Mouse (Mus musculus): ENCODE measurements at regions not wholly inside any gene's neighbourhood (a gene's known extent, or its start where the extent isn't known, plus 50 kb on each side); places are given as distances from the start of the nearest gene placed in this dataset.

GRCm38 (mm10) chr3:101173954-101174353 is 63.9 kb upstream of the Ptgfrn start:
- WGBS, result 86% methylated on average over 6 of the region's 6 CpGs
- Histone ChIP-seq H3K27me3 (ENCODE audit: insufficient read depth, poor library complexity, severe bottlenecking) (no peaks in the 10 kb centered on the region), H3K36me3 (no peaks in the 10 kb centered on the region), H3K4me3 (no peak overlapping the region), H3K4me1 (replicated peaks) (peaks cover 4% of the 10 kb centered on the region; the same call in 1 of the 2 replicates), H3K9me3 (peaks cover 11% of the 10 kb centered on the region; the same call in 1 of the 2 replicates), H3K27ac (no peak overlapping the region)
- no peak for DNase-seq (ENCODE audit: low spot score)

- H3K27ac ChIP-seq, result no peak overlapping the region
- no peaks in the 10 kb centered on the region for H3K9me3 ChIP-seq
- H3K27me3 ChIP-seq (ENCODE audit: insufficient read depth, poor library complexity, severe bottlenecking), result no peaks in the 10 kb centered on the region
- no peak for DNase-seq (ENCODE audit: low spot score)
- H3K4me1 ChIP-seq (replicated peaks), result peaks cover 14% of the 10 kb centered on the region
- H3K36me3 ChIP-seq, result no peaks in the 10 kb centered on the region
- 77% methylated on average over 15 of the region's 15 CpGs for WGBS
- H3K4me3 ChIP-seq, result no peak overlapping the region
These were observed 60.2 kb upstream of the Ptgfrn start for GRCm38 (mm10) chr3:101170037-101171019.

- Histone ChIP-seq H3K27ac (no peak overlapping the region), H3K36me3 (no peaks in the 10 kb centered on the region), H3K27me3 (ENCODE audit: insufficient read depth, poor library complexity, severe bottlenecking) (no peaks in the 10 kb centered on the region), H3K4me3 (no peak overlapping the region), H3K9me3 (no peaks in the 10 kb centered on the region), H3K4me1 (replicated peaks) (peaks cover 36% of the 10 kb centered on the region)
- 87% methylated on average over 1 of the region's 1 CpGs for WGBS
- DNase-seq (ENCODE audit: low spot score), result no peak
These were observed 56.9 kb upstream of the Ptgfrn start for GRCm38 (mm10) chr3:101167026-101167425.

GRCm38 (mm10) chr3:101166580-101166979 is 56.5 kb upstream of the Ptgfrn start:
- Histone ChIP-seq H3K4me3 (no peak overlapping the region), H3K9me3 (no peaks in the 10 kb centered on the region), H3K4me1 (replicated peaks) (peaks cover 40% of the 10 kb centered on the region), H3K36me3 (no peaks in the 10 kb centered on the region), H3K27ac (no peak overlapping the region), H3K27me3 (ENCODE audit: insufficient read depth, poor library complexity, severe bottlenecking) (no peaks in the 10 kb centered on the region)
- WGBS, result 93% methylated on average over 7 of the region's 7 CpGs
- no peak for DNase-seq (ENCODE audit: low spot score)

- 61% methylated on average over 6 of the region's 6 CpGs for WGBS
- H3K27ac ChIP-seq, result 0 out of 2 replicates have a peak overlapping the region, but pooled peaks have one; percentile 9
- H3K27me3 ChIP-seq (ENCODE audit: insufficient read depth, poor library complexity, severe bottlenecking), result no peaks in the 10 kb centered on the region
- no peaks in the 10 kb centered on the region for H3K9me3 ChIP-seq
- H3K4me1 ChIP-seq (replicated peaks), result peaks cover 54% of the 10 kb centered on the region
- no peak overlapping the region for H3K4me3 ChIP-seq
- no peak for DNase-seq (ENCODE audit: low spot score)
- no peaks in the 10 kb centered on the region for H3K36me3 ChIP-seq
These were observed 55.2 kb upstream of the Ptgfrn start for GRCm38 (mm10) chr3:101165261-101165660.

- H3K9me3 ChIP-seq, result no peaks in the 10 kb centered on the region
- H3K4me1 ChIP-seq (replicated peaks), result peaks cover 53% of the 10 kb centered on the region
- H3K27ac ChIP-seq, result 0 out of 2 replicates have a peak overlapping the region, but pooled peaks have one; percentile 9
- 81% methylated on average over 5 of the region's 5 CpGs for WGBS
- H3K36me3 ChIP-seq, result no peaks in the 10 kb centered on the region
- no peak overlapping the region for H3K4me3 ChIP-seq
- no peak for DNase-seq (ENCODE audit: low spot score)
- no peaks in the 10 kb centered on the region for H3K27me3 ChIP-seq (ENCODE audit: insufficient read depth, poor library complexity, severe bottlenecking)
These were observed 54.7 kb upstream of the Ptgfrn start for GRCm38 (mm10) chr3:101164771-101165170.

GRCm38 (mm10) chr3:101163991-101164434 is 53.9 kb upstream of the Ptgfrn start:
- Histone ChIP-seq H3K36me3 (no peaks in the 10 kb centered on the region), H3K27ac (no peak overlapping the region), H3K4me3 (no peak overlapping the region), H3K4me1 (replicated peaks) (peaks cover 52% of the 10 kb centered on the region), H3K9me3 (no peaks in the 10 kb centered on the region), H3K27me3 (ENCODE audit: insufficient read depth, poor library complexity, severe bottlenecking) (no peaks in the 10 kb centered on the region)
- no peak for DNase-seq (ENCODE audit: low spot score)
- WGBS, result 81% methylated on average over 4 of the region's 4 CpGs

- H3K27ac ChIP-seq, result peak overlapping the region; percentile 45; the same call in 1 of the 2 replicates
These were observed 53.3 kb upstream of the Ptgfrn start for GRCm38 (mm10) chr3:101163160-101163990.

GRCm38 (mm10) chr3:101162536-101163159 is 52.6 kb upstream of the Ptgfrn start:
- Histone ChIP-seq H3K36me3 (no peaks in the 10 kb centered on the region), H3K27ac (peak overlapping the region; percentile 85), H3K4me3 (no peak overlapping the region), H3K9me3 (peaks cover 4% of the 10 kb centered on the region; the same call in 1 of the 2 replicates), H3K4me1 (replicated peaks) (peaks cover 48% of the 10 kb centered on the region), H3K27me3 (ENCODE audit: insufficient read depth, poor library complexity, severe bottlenecking) (no peaks in the 10 kb centered on the region)
- DNase-seq (ENCODE audit: low spot score), result peak; percentile 40
- 52% methylated on average over 14 of the region's 14 CpGs for WGBS

More at GRCm38 (mm10) chr3:101163160-101163990, 53.3 kb upstream of the Ptgfrn start:
- Histone ChIP-seq H3K9me3 (peaks cover 3% of the 10 kb centered on the region; the same call in 1 of the 2 replicates), H3K36me3 (no peaks in the 10 kb centered on the region), H3K27me3 (ENCODE audit: insufficient read depth, poor library complexity, severe bottlenecking) (no peaks in the 10 kb centered on the region), H3K4me1 (replicated peaks) (peaks cover 48% of the 10 kb centered on the region), H3K4me3 (no peak overlapping the region)
- WGBS, result 35% methylated on average over 16 of the region's 16 CpGs
- DNase-seq (ENCODE audit: low spot score), result no peak

- Histone ChIP-seq H3K27me3 (ENCODE audit: insufficient read depth, poor library complexity, severe bottlenecking) (no peaks in the 10 kb centered on the region), H3K27ac (peak overlapping the region; percentile 85), H3K4me1 (replicated peaks) (peaks cover 48% of the 10 kb centered on the region), H3K36me3 (no peaks in the 10 kb centered on the region), H3K9me3 (peaks cover 4% of the 10 kb centered on the region; the same call in 1 of the 2 replicates), H3K4me3 (peak overlapping the region; percentile 22; the same call in 1 of the 2 replicates)
- DNase-seq (ENCODE audit: low spot score), result no peak
- 49% methylated on average over 14 of the region's 14 CpGs for WGBS
These were observed 52.0 kb upstream of the Ptgfrn start for GRCm38 (mm10) chr3:101161941-101162531.

GRCm38 (mm10) chr3:101161421-101161940 is 51.4 kb upstream of the Ptgfrn start:
- no peaks in the 10 kb centered on the region for H3K27me3 ChIP-seq (ENCODE audit: insufficient read depth, poor library complexity, severe bottlenecking)
- peaks cover 48% of the 10 kb centered on the region for H3K4me1 ChIP-seq (replicated peaks)
- peak overlapping the region; percentile 22; the same call in 1 of the 2 replicates for H3K4me3 ChIP-seq
- peak overlapping the region; percentile 85 for H3K27ac ChIP-seq
- H3K36me3 ChIP-seq, result no peaks in the 10 kb centered on the region
- 19% methylated on average over 11 of the region's 11 CpGs for WGBS
- H3K9me3 ChIP-seq, result peaks cover 4% of the 10 kb centered on the region; the same call in 1 of the 2 replicates
- DNase-seq (ENCODE audit: low spot score), result peak; percentile 78

Measured in hindbrain, embryonic 10.5 days (tissue).